Mouse (Mus musculus): ENCODE measurements at regions not wholly inside any gene's neighbourhood (a gene's known extent, or its start where the extent isn't known, plus 50 kb on each side); places are given as distances from the start of the nearest gene placed in this dataset.
"Not testable (repeated sequence)": the region's sequence is repeated elsewhere in the genome, so short reads cannot be mapped to it uniquely, and the experiment has no call there.

GRCm38 (mm10) chrX:68486585-68486984 lies 191.8 kb upstream of the Fmr1 start:
- DNase-seq (ENCODE audit: low read depth), result no peak

GRCm38 (mm10) chrX:68492052-68492451 lies 186.3 kb upstream of the Fmr1 start:
- DNase-seq (ENCODE audit: low read depth), result not testable (repeated sequence)

- DNase-seq (ENCODE audit: low read depth), result no peak
Measured at GRCm38 (mm10) chrX:68494398-68495143, 183.8 kb upstream of the Fmr1 start.

GRCm38 (mm10) chrX:68495144-68495493 lies 183.2 kb upstream of the Fmr1 start:
- no peak for DNase-seq (ENCODE audit: low read depth)

- DNase-seq (ENCODE audit: low read depth), result no peak
Measured at GRCm38 (mm10) chrX:68495751-68496150, 182.6 kb upstream of the Fmr1 start.

- DNase-seq (ENCODE audit: low read depth), result no peak
Measured at GRCm38 (mm10) chrX:68497886-68498285, 180.5 kb upstream of the Fmr1 start.

GRCm38 (mm10) chrX:68502938-68503337 lies 175.4 kb upstream of the Fmr1 start:
- DNase-seq (ENCODE audit: low read depth), result no peak

- DNase-seq (ENCODE audit: low read depth), result no peak
Measured at GRCm38 (mm10) chrX:68507664-68508063, 170.7 kb upstream of the Fmr1 start.

GRCm38 (mm10) chrX:68512213-68512766 lies 166.1 kb upstream of the Fmr1 start:
- DNase-seq (ENCODE audit: low read depth), result no peak

GRCm38 (mm10) chrX:68546561-68546960 lies 131.8 kb upstream of the Fmr1 start:
- DNase-seq (ENCODE audit: low read depth), result no peak

- no peak for DNase-seq (ENCODE audit: low read depth)
Measured at GRCm38 (mm10) chrX:68554031-68554430, 124.3 kb upstream of the Fmr1 start.

- DNase-seq (ENCODE audit: low read depth), result no peak
Measured at GRCm38 (mm10) chrX:68557717-68558116, 120.6 kb upstream of the Fmr1 start.

GRCm38 (mm10) chrX:68585246-68585645 lies 93.1 kb upstream of the Fmr1 start:
- peak; percentile 2 for DNase-seq (ENCODE audit: low read depth)

- DNase-seq (ENCODE audit: low read depth), result no peak
Measured at GRCm38 (mm10) chrX:68622141-68622540, 56.2 kb upstream of the Fmr1 start.

All from c-Kit-positive CD71-negative TER-119-negative erythroid progenitor cells, embryonic 14.5 days (primary cell).